In the genomic region with DNA sequence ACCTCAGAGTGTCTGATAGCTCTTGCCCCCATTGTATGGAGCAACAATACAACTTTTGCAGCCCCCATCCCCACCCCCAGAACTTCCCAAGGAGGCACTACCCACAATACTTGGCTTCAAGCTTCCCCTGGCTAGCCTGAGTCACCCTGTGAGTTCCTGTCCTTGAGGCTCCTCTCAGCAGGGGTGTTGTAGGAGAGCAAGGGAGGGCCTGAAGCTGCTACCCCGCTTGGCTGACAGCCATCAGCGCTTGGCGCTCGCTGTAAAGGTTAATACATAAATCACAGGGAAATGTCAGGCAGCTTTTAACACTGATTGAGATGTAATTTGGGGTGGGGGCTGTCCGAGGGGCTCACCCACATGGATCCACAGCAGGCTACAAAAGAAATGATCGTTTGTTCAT, we compare ENCODE assay signal across 15 mouse cellular contexts. TPM values are rescaled to one million over a fixed set of nuclear protein-coding genes. Genes with fewer than 3 reads are reported as not detected.
DNase-seq lines count a peak whose midpoint lies in the region; ATAC-seq and TF ChIP-seq lines count a peak whose summit lies in the region.
"Had no signal": no experiment of that assay in that cellular context is flagged by ENCODE, and none has a peak within 500 bp of the region (broad histone marks: within the 10 kb centered on the region; RNA-seq: fewer than 3 reads in every experiment).

No protein-coding gene starts in this region.

- H3K4me2 ChIP-seq in stomach, postnatal 0 days (replicated peaks; ENCODE audit: low read depth) = no peak overlapping the region
- H3K4me2 ChIP-seq: embryonic facial prominence, embryonic 15.5 days; liver, embryonic 11.5 days had no signal

- no peak overlapping the region for H3K4me3 ChIP-seq in kidney, adult 2 months (ENCODE audit: insufficient read depth, low read depth, low read length)
- H3K4me3 ChIP-seq in stomach, postnatal 0 days (ENCODE audit: low read depth, low read length) = no peak overlapping the region
- H3K4me3 ChIP-seq: embryonic facial prominence, embryonic 15.5 days; heart, embryonic 10.5 days; left cerebral cortex, adult 2 months had no signal

- 0 out of 2 replicates have a peak, but pooled peaks have one; percentile 57 for ATAC-seq in stomach, postnatal 0 days (ENCODE audit: low FRiP score, low TSS enrichment)

- H3K9ac ChIP-seq in stomach, postnatal 0 days (ENCODE audit: low read length) = no peak overlapping the region
- H3K9ac ChIP-seq: embryonic facial prominence, embryonic 15.5 days had no signal

- no peak for TF ChIP-seq CTCF in kidney, adult 2 months (conservative IDR thresholded peaks at IDR 0.05; ENCODE audit: insufficient read depth, insufficient read length, low read depth, low read length)
- TF ChIP-seq CTCF in stomach, postnatal 0 days (IDR thresholded peaks at IDR 0.05; ENCODE audit: low read depth) = no peak

- H3K27me3 ChIP-seq in kidney, adult 2 months (replicated peaks; ENCODE audit: control insufficient read depth, insufficient read depth, low read length) = no peaks in the 10 kb centered on the region
- no peaks in the 10 kb centered on the region for H3K27me3 ChIP-seq in stomach, postnatal 0 days (ENCODE audit: control insufficient read depth, insufficient read depth, low read length)
- H3K27me3 ChIP-seq: embryonic facial prominence, embryonic 15.5 days had no signal

- TF ChIP-seq POLR2A in kidney, adult 2 months (IDR thresholded peaks at IDR 0.05; ENCODE audit: low read depth, low read length) = no peak

- no peak for TF ChIP-seq EP300 in stomach, postnatal 0 days (optimal IDR thresholded peaks at IDR 0.05)

- WGBS in kidney, adult 2 months = 10% methylated on average over 6 of the region's 6 CpGs
- WGBS in stomach, postnatal 0 days = 19% methylated on average over 6 of the region's 6 CpGs

- H3K36me3 ChIP-seq in kidney, adult 2 months (ENCODE audit: control insufficient read depth, insufficient read depth, low read length) = no peaks in the 10 kb centered on the region
- no peaks in the 10 kb centered on the region for H3K36me3 ChIP-seq in stomach, postnatal 0 days (ENCODE audit: control insufficient read depth, insufficient read depth, low read length)
- H3K36me3 ChIP-seq: embryonic facial prominence, embryonic 15.5 days; heart, embryonic 10.5 days had no signal

- no peak overlapping the region for H3K27ac ChIP-seq in kidney, adult 2 months (ENCODE audit: insufficient read depth, low read depth, low read length)
- no peak overlapping the region for H3K27ac ChIP-seq in stomach, postnatal 0 days (replicated peaks)
- H3K27ac ChIP-seq: embryonic facial prominence, embryonic 15.5 days; heart, embryonic 10.5 days; left cerebral cortex, adult 2 months; macrophage had no signal

- no peaks in the 10 kb centered on the region for H3K4me1 ChIP-seq in kidney, adult 2 months (ENCODE audit: control insufficient read depth, insufficient read depth, low read length)
- peaks cover 4% of the 10 kb centered on the region; the same call in 1 of the 2 replicates for H3K4me1 ChIP-seq in stomach, postnatal 0 days (replicated peaks; ENCODE audit: control insufficient read depth, insufficient read depth)
- H3K4me1 ChIP-seq: heart, embryonic 10.5 days had no signal

- no peaks in the 10 kb centered on the region for H3K9me3 ChIP-seq in stomach, postnatal 0 days (ENCODE audit: control insufficient read depth, low read length)
- H3K9me3 ChIP-seq: embryonic facial prominence, embryonic 15.5 days; heart, embryonic 10.5 days had no signal

- DNase-seq in kidney, adult 2 months = peak; percentile 11
- no peak for DNase-seq in kidney, adult 8-10 months
- peak; percentile 70 for DNase-seq in ovary, postnatal 36 days (ENCODE audit: low spot score)
- no peak for DNase-seq in ovary, postnatal 14 days (ENCODE audit: low spot score)
- peak; percentile 80 to 82 for DNase-seq in adrenal gland, postnatal 36 days
- peak; percentile 46 for DNase-seq in stomach, postnatal 0 days (ENCODE audit: low spot score)
- no peak for DNase-seq in cerebellum, adult 11-12 months
- DNase-seq: cerebellum, adult 18-20 months had no signal

RNA-seq across cellular contexts. Expression of a gene that starts 13.5 kb away (rescaled TPM):
- 0.14 and 0.16 TPM in 2 replicates for polyA plus RNA-seq in kidney, adult 2 months (2012; rRNA removed)
- not detected for total RNA-seq in adrenal gland, postnatal 36 days (2021)
- not detected in 2 replicates for polyA plus RNA-seq in stomach, postnatal 0 days (2015; fragmentation: Nextera tagmentation; extraction: Ambion mirVana)
- total RNA-seq: left cerebral cortex, adult 2 months had no signal
- polyA plus RNA-seq: embryonic facial prominence, embryonic 15.5 days; heart, embryonic 10.5 days; intestine, embryonic 14.5 days; liver, embryonic 11.5 days; macrophage; stomach, embryonic 16.5 days had no signal

Comparison
In these comparisons a context has a peak if more than half of its experiments do, and no peak if none do; other contexts are left out.
1. DNase-seq: peak in kidney, adult 2 months (single experiment), ovary, postnatal 36 days (single experiment), adrenal gland, postnatal 36 days (2 of 2) and stomach, postnatal 0 days (single experiment); none in kidney, adult 8-10 months (0 of 2), ovary, postnatal 14 days (single experiment) and cerebellum, adult 11-12 months (single experiment).